Mouse (Mus musculus): ENCODE results near the gene Grm5. TPM values are rescaled to one million over a fixed set of nuclear protein-coding genes. Genes with fewer than 3 reads are reported as not detected.

Gene Grm5
- polyA plus RNA-seq, 1 experiment from 2014 or later = not detected

GRCm38 (mm10) chr7:88097715-88098114 is 513.7 kb downstream of the Grm5 start:
- peak; percentile 86 for TF ChIP-seq CTCF (IDR thresholded peaks at IDR 0.05; ENCODE audit: low read depth)
- H3K27ac ChIP-seq (ENCODE audit: low read depth, low read length) = no peak overlapping the region
- H3K4me2 ChIP-seq (replicated peaks; ENCODE audit: low read depth) = no peak overlapping the region
- H3K36me3 ChIP-seq (ENCODE audit: control insufficient read depth, insufficient read depth) = no peaks in the 10 kb centered on the region
- 9% methylated on average over 1 of the region's 1 CpGs for WGBS
- H3K4me3 ChIP-seq (ENCODE audit: low read depth, low read length) = no peak overlapping the region
- no peaks in the 10 kb centered on the region for H3K27me3 ChIP-seq (replicated peaks; ENCODE audit: control insufficient read depth, insufficient read depth, low read length)
- ATAC-seq = 0 out of 2 replicates have a peak, but pooled peaks have one; percentile 56
- no peaks in the 10 kb centered on the region for H3K9me3 ChIP-seq (ENCODE audit: control insufficient read depth)
- H3K9ac ChIP-seq (ENCODE audit: low read depth, low read length) = no peak overlapping the region
- H3K4me1 ChIP-seq (replicated peaks; ENCODE audit: control insufficient read depth, insufficient read depth, low read length) = no peaks in the 10 kb centered on the region

DNA sequence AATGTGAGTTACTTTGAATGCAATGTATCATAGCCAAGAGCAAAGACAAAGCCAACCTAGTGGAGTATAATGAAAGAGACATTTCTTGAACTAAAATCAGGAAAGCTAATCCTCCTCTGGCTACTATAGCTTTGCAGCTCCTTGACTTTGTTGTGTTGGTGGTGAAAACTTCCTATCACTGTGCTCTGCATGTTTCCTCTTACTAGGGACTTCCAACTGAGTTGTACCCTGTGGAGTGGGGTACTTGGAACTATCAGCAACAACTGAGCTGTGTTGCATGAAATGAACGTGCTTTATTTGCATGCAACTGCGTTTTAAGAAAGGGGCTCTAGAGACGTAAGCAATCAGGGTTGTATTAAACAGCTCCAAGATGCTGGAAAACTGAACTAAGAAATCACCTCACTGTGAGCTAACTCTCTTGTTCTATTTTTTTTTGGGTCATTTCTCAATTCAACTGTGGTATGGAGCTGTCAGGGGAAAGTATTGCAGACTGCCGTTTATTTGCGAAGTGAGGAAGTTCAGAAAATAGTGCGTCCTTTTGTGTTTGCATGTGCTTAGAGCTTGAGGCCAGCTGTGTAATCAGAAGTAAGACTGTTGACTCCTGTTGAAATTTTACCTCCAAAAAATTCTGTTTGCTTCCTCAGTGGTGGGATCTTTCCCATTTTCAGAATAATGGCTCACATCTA is 532.9 kb downstream of the Grm5 start:
- Histone ChIP-seq H3K4me2 (replicated peaks; ENCODE audit: low read depth) (no peak overlapping the region), H3K9me3 (ENCODE audit: control insufficient read depth) (no peaks in the 10 kb centered on the region), H3K9ac (ENCODE audit: low read depth, low read length) (no peak overlapping the region), H3K27ac (ENCODE audit: low read depth, low read length) (no peak overlapping the region), H3K4me1 (replicated peaks; ENCODE audit: control insufficient read depth, insufficient read depth, low read length) (no peaks in the 10 kb centered on the region), H3K27me3 (replicated peaks; ENCODE audit: control insufficient read depth, insufficient read depth, low read length) (no peaks in the 10 kb centered on the region), H3K36me3 (ENCODE audit: control insufficient read depth, insufficient read depth) (no peaks in the 10 kb centered on the region), H3K4me3 (ENCODE audit: low read depth, low read length) (no peak overlapping the region)
- 65% methylated on average over 6 of the region's 6 CpGs for WGBS
- no peak for TF ChIP-seq CTCF (IDR thresholded peaks at IDR 0.05; ENCODE audit: low read depth)
- ATAC-seq = no peak

- no peak for TF ChIP-seq CTCF (IDR thresholded peaks at IDR 0.05; ENCODE audit: low read depth)
Observed at GRCm38 (mm10) chr7:88128080-88128848, 544.3 kb downstream of the Grm5 start.

DNA sequence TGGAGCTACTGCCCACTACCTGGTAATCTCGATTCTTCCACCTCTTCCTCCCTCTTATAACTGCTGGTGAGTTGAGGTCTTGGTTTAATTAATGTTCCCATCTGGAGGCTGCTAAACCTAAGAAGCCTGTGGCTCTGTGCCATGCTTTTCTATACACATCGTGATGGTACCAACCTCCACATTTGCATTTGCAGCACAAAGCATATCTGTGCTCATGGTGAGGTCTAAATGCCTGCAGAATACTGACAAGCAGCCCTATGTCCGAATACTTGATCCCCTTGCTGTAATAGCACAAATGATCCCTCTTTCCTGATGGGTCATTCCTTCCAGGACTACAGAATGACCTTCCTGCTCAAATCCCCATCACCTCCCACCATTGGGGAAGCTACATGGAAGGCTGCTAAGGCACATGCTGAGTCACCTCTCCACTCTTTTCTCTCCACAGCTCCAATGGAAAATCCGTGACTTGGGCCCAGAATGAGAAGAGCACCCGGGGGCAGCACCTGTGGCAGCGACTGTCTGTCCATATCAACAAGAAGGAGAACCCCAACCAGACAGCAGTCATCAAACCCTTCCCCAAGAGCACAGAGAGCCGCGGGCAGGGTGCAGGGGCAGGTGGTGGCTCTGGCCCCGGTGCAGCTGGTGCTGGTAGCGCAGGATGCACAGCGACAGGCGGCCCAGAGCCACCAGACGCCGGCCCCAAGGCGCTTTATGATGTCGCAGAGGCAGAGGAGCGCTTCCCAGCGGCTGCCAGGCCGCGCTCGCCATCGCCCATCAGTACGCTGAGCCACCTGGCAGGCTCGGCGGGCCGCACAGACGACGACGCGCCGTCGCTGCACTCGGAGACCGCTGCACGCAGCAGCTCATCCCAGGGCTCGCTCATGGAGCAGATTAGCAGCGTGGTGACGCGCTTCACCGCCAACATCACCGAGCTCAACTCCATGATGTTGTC is 545.8 kb downstream of the Grm5 start:
- Histone ChIP-seq H3K27me3 (replicated peaks; ENCODE audit: control insufficient read depth, insufficient read depth, low read length) (peaks cover 11% of the 10 kb centered on the region; the same call in 1 of the 2 replicates), H3K4me1 (replicated peaks; ENCODE audit: control insufficient read depth, insufficient read depth, low read length) (no peaks in the 10 kb centered on the region), H3K27ac (ENCODE audit: low read depth, low read length) (no peak overlapping the region), H3K4me3 (ENCODE audit: low read depth, low read length) (peak overlapping the region; percentile 24), H3K9ac (ENCODE audit: low read depth, low read length) (no peak overlapping the region), H3K9me3 (ENCODE audit: control insufficient read depth) (no peaks in the 10 kb centered on the region), H3K4me2 (replicated peaks; ENCODE audit: low read depth) (peak overlapping the region; percentile 58), H3K36me3 (ENCODE audit: control insufficient read depth, insufficient read depth) (no peaks in the 10 kb centered on the region)
- WGBS = 12% methylated on average over 40 of the region's 41 CpGs
- 0 out of 2 replicates have a peak, but pooled peaks have one; percentile 19 for ATAC-seq
- TF ChIP-seq CTCF (IDR thresholded peaks at IDR 0.05; ENCODE audit: low read depth) = no peak

More at GRCm38 (mm10) chr7:88128080-88128848, 544.3 kb downstream of the Grm5 start:
- ATAC-seq = no peak
- no peaks in the 10 kb centered on the region for H3K36me3 ChIP-seq (ENCODE audit: control insufficient read depth, insufficient read depth)
- no peak overlapping the region for H3K9ac ChIP-seq (ENCODE audit: low read depth, low read length)
- no peak overlapping the region for H3K4me2 ChIP-seq (replicated peaks; ENCODE audit: low read depth)
- H3K4me1 ChIP-seq (replicated peaks; ENCODE audit: control insufficient read depth, insufficient read depth, low read length) = no peaks in the 10 kb centered on the region
- no peaks in the 10 kb centered on the region for H3K9me3 ChIP-seq (ENCODE audit: control insufficient read depth)
- no peak overlapping the region for H3K4me3 ChIP-seq (ENCODE audit: low read depth, low read length)
- no peak overlapping the region for H3K27ac ChIP-seq (ENCODE audit: low read depth, low read length)
- H3K27me3 ChIP-seq (replicated peaks; ENCODE audit: control insufficient read depth, insufficient read depth, low read length) = peaks cover 11% of the 10 kb centered on the region; the same call in 1 of the 2 replicates
- 70% methylated on average over 8 of the region's 8 CpGs for WGBS

- no peak for ATAC-seq
- Histone ChIP-seq H3K36me3 (ENCODE audit: control insufficient read depth, insufficient read depth) (no peaks in the 10 kb centered on the region), H3K4me2 (replicated peaks; ENCODE audit: low read depth) (peak overlapping the region; percentile 58), H3K9ac (ENCODE audit: low read depth, low read length) (no peak overlapping the region), H3K4me3 (ENCODE audit: low read depth, low read length) (peak overlapping the region; percentile 24), H3K4me1 (replicated peaks; ENCODE audit: control insufficient read depth, insufficient read depth, low read length) (no peaks in the 10 kb centered on the region), H3K27ac (ENCODE audit: low read depth, low read length) (no peak overlapping the region), H3K9me3 (ENCODE audit: control insufficient read depth) (no peaks in the 10 kb centered on the region), H3K27me3 (replicated peaks; ENCODE audit: control insufficient read depth, insufficient read depth, low read length) (peaks cover 11% of the 10 kb centered on the region; the same call in 1 of the 2 replicates)
- 27% methylated on average over 22 of the region's 22 CpGs for WGBS
- TF ChIP-seq CTCF (IDR thresholded peaks at IDR 0.05; ENCODE audit: low read depth) = no peak
Observed at GRCm38 (mm10) chr7:88130488-88130849, 546.5 kb downstream of the Grm5 start.
